Mouse (Mus musculus): Measurements from ENCODE around the gene Ces1f. TPM values are rescaled to one million over a fixed set of nuclear protein-coding genes. Genes with fewer than 3 reads are reported as not detected.

Ces1f gene
- total RNA-seq, 1 experiment from 2014 or later = not detected

DNA sequence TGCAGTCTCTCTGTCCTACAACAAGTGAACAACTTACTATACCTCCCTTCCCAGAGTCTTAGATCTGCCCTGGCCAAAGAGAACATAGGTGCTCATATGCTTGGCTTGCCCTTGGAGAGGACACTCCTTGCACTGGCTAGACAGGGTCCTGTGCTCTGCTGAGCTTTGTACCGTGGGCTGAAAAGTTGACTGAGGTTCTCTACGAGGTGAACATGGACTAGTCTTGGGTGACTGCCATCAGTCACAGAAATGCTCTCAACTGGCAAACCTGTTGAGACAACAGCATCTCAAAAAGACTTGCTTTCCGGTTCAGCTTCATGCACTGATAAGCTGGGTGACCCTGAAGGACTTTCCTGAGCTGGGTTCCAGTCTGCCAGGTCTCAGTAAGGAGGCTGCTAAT lies 57.7 kb downstream of the Ces1f start:
- ATAC-seq (replicated peaks; ENCODE audit: insufficient number of reproducible peaks, low FRiP score, low TSS enrichment, poor library complexity, severe bottlenecking) = no peak

DNA sequence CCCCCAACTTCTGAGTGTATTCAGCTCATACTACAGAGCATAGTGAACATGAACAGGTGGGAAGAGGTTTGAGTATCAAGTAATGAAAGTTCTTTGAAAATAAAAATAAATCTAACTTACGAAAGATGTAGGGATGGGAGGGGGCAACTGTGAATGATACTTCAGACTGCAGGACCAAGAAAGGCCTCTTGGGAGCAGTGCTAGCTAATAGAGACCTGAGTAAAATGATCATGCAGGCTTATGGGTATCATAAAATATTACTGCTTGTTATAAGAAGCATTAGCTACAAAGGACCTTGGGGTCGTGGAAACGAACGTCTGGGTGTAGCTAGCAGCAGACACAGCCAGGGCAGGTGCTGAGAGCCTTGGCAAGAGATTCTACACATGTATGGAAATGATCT lies 61.7 kb downstream of the Ces1f start:
- ATAC-seq (replicated peaks; ENCODE audit: insufficient number of reproducible peaks, low FRiP score, low TSS enrichment, poor library complexity, severe bottlenecking) = no peak

DNA sequence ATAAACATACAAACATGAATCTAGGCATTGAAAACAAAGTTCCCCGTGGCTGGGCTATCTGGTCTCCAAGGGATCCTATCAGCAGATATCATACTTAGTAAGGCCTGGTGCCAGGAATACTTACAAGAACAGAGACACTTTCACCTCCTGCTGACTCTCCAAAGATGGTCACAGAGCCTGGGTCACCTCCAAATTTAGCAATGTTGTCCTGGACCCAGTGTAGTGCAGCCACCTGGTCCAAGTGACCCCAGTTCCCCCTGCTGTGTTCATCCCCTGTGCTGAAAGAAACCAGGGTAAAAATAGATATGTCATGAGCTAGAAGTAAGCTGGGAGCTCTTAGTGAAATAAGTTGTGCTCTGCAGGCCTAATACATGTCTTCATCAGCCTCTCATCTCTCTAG lies 62.2 kb downstream of the Ces1f start:
- ATAC-seq (replicated peaks; ENCODE audit: insufficient number of reproducible peaks, low FRiP score, low TSS enrichment, poor library complexity, severe bottlenecking) = no peak

DNA sequence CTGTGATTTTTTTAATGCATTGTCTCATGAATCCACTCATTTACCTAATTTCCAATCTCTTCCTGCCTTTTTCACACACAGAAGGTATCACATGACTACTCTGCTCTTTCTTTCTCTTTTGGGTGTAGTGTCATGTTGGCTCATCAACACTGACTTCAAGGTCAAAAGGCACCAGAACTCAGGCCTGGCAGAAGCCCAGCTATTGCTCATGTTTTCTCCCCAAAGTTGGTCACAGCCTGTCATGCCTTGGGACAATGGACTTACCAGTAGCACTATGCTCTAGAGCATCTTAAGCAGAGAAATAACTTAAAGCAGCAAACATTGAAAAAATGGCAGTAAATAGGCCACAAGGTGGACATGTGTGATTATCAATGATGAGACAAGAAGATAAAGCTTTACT lies 68.5 kb downstream of the Ces1f start:
- no peak for ATAC-seq (replicated peaks; ENCODE audit: insufficient number of reproducible peaks, low FRiP score, low TSS enrichment, poor library complexity, severe bottlenecking)

Other genes with a start within 250 kb of the Ces1f start
- gene Ces1a, start 231.6 kb downstream of the Ces1f start, total RNA-seq (2017) = 0.29 TPM in 1 of 3 replicates, not detected in the others
- not detected in 3 replicates for gene Ces1b, start 199.7 kb downstream of the Ces1f start, total RNA-seq (2017)
- gene Ces1c, start 148.5 kb downstream of the Ces1f start, total RNA-seq (2017) = 0.29 TPM in 1 of 3 replicates, not detected in the others
- not detected in 3 replicates for gene Ces1d, start 81.9 kb downstream of the Ces1f start, total RNA-seq (2017)
- gene Ces1e, start 50.1 kb downstream of the Ces1f start, total RNA-seq (2017) = not detected in 3 replicates
- not detected in 3 replicates for gene Ces1g, start 57.6 kb upstream of the Ces1f start, total RNA-seq (2017)
- gene Ces1h, start 100.0 kb upstream of the Ces1f start, total RNA-seq (2017) = not detected in 3 replicates

Data from monocyte, adult 5-6 weeks (primary cell).